In genomic region chr4:41711705-41712375, GRCm38 (mm10) we compare ENCODE assay signal across 8 mouse cellular contexts. TPM values are rescaled to one million over a fixed set of nuclear protein-coding genes. Genes with fewer than 3 reads are reported as not detected.
A peak's percentile ranks its signal among the peaks of the same experiment; 100 is the strongest.
DNase-seq lines count a peak whose midpoint lies in the region; ATAC-seq and TF ChIP-seq lines count a peak whose summit lies in the region.

No protein-coding gene starts in this region.

- 0 out of 2 replicates have a peak, but pooled peaks cover 2% of the 10 kb centered on the region for H3K36me3 ChIP-seq in testis, adult 2 months (ENCODE audit: control insufficient read depth, insufficient read depth, low read length)
- peaks cover 18% of the 10 kb centered on the region for H3K36me3 ChIP-seq in limb, embryonic 15.5 days

- TF ChIP-seq POLR2A in testis, adult 2 months (IDR thresholded peaks at IDR 0.05; ENCODE audit: control insufficient read depth, low read depth, low read length): no peak

- no peaks in the 10 kb centered on the region for H3K27me3 ChIP-seq in testis, adult 2 months (ENCODE audit: control insufficient read depth, insufficient read depth, low read length)
- peaks cover 10% of the 10 kb centered on the region for H3K27me3 ChIP-seq in limb, embryonic 15.5 days

- DNase-seq in cerebellum, adult 18-20 months: peak; percentile 57 to 68
- DNase-seq in cerebellum, postnatal 4 days (ENCODE audit: low spot score in 2 of 2): no peak
- DNase-seq in testis, postnatal 14 days (ENCODE audit: low spot score): no peak
- no peak for DNase-seq in ovary, postnatal 10 days (ENCODE audit: low spot score)
- no peak for DNase-seq in embryo, embryonic 10.5 days (ENCODE audit: low spot score)
- no peak for DNase-seq in spleen, postnatal 4 days (ENCODE audit: low spot score in 2 of 2)

- no peak overlapping the region; the same call in 1 of the 2 replicates for H3K27ac ChIP-seq in testis, adult 2 months (ENCODE audit: control insufficient read depth, insufficient read depth, low read depth, low read length)
- peak overlapping the region; percentile 11; the same call in 1 of the 2 replicates for H3K27ac ChIP-seq in limb, embryonic 15.5 days

- ATAC-seq in limb, embryonic 15.5 days (ENCODE audit: insufficient number of reproducible peaks, low FRiP score, low TSS enrichment, low read depth): no peak

- H3K9ac ChIP-seq in limb, embryonic 15.5 days: peak overlapping the region; percentile 68

- 51% methylated on average over 16 of the region's 16 CpGs for WGBS in limb, embryonic 15.5 days

- peak overlapping the region; percentile 84 for H3K4me2 ChIP-seq in limb, embryonic 15.5 days

- H3K4me1 ChIP-seq in testis, adult 2 months (ENCODE audit: control insufficient read depth, insufficient read depth, low read length): peaks cover 25% of the 10 kb centered on the region
- H3K4me1 ChIP-seq in limb, embryonic 15.5 days: peaks cover 51% of the 10 kb centered on the region

- peak overlapping the region; percentile 96 for H3K4me3 ChIP-seq in testis, adult 2 months (ENCODE audit: control insufficient read depth, low read depth, low read length)
- H3K4me3 ChIP-seq in limb, embryonic 15.5 days: peak overlapping the region; percentile 55

- H3K9me3 ChIP-seq in limb, embryonic 15.5 days: no peaks in the 10 kb centered on the region

- no peak for TF ChIP-seq CTCF in testis, adult 2 months (IDR thresholded peaks at IDR 0.05; ENCODE audit: control insufficient read depth, insufficient read depth, insufficient replicate concordance, low read depth, low read length)

RNA-seq across cellular contexts. Expression of gene Rpp25l, which starts 1.5 kb away (rescaled TPM):
- 21.8 and 27.5 TPM in 2 replicates for polyA plus RNA-seq in testis, adult 2 months (2012; rRNA removed)
- polyA plus RNA-seq in limb, embryonic 15.5 days (2015; fragmentation: Nextera tagmentation; extraction: Ambion mirVana): 66.0 and 69.1 TPM in 2 replicates

RNA-seq across cellular contexts. Expression of gene Dctn3, which starts 11.1 kb away (rescaled TPM):
- 84.2 and 90.3 TPM in 2 replicates for polyA plus RNA-seq in testis, adult 2 months (2012; rRNA removed)
- 113 and 123 TPM in 2 replicates for polyA plus RNA-seq in limb, embryonic 15.5 days (2015; fragmentation: Nextera tagmentation; extraction: Ambion mirVana)

RNA-seq across cellular contexts. Expression of gene Il11ra1, which starts 12.1 kb away (rescaled TPM):
- 10.7 and 11.0 TPM in 2 replicates for polyA plus RNA-seq in testis, adult 2 months (2012; rRNA removed)
- polyA plus RNA-seq in limb, embryonic 15.5 days (2015; fragmentation: Nextera tagmentation; extraction: Ambion mirVana): 431 and 444 TPM in 2 replicates

RNA-seq across cellular contexts. Expression of gene Cntfr, which starts 15.0 kb away (rescaled TPM):
- 3.7 and 4.0 TPM in 2 replicates for polyA plus RNA-seq in testis, adult 2 months (2012; rRNA removed)
- 7.1 and 9.0 TPM in 2 replicates for polyA plus RNA-seq in limb, embryonic 15.5 days (2015; fragmentation: Nextera tagmentation; extraction: Ambion mirVana)

RNA-seq across cellular contexts. Expression of gene Arid3c, which starts 19.1 kb away (rescaled TPM):
- polyA plus RNA-seq in testis, adult 2 months (2012; rRNA removed): 0.12 and 0.17 TPM in 2 replicates
- polyA plus RNA-seq in limb, embryonic 15.5 days (2015; fragmentation: Nextera tagmentation; extraction: Ambion mirVana): not detected in 2 replicates

Comparison
In these comparisons a context has a peak if more than half of its experiments do, and no peak if none do; other contexts are left out.
1. DNase-seq: peak in cerebellum, adult 18-20 months (2 of 2); none in cerebellum, postnatal 4 days (0 of 2), testis, postnatal 14 days (single experiment), ovary, postnatal 10 days (single experiment), embryo, embryonic 10.5 days (single experiment) and spleen, postnatal 4 days (0 of 2).
2. RNA of gene Il11ra1, which starts 12.1 kb away (polyA plus RNA-seq): 431 to 444 TPM in limb, embryonic 15.5 days; 10.7 to 11.0 TPM in testis, adult 2 months; every median in the first group is over 10 times any median in the second.